Mouse (Mus musculus) layer of hippocampus, postnatal 10 days (tissue): ENCODE results near the gene Ctf1. TPM values are rescaled to one million over a fixed set of nuclear protein-coding genes. Genes with fewer than 3 reads are reported as not detected.

Source experiments
- DNase-seq, 2 experiments: peaks; one replicate each; pipeline ENCODE4 v3.0.0; 2021; ENCODE audit warnings: low spot score in 2 of 2
- long read RNA-seq: library from polyadenylated mRNA; stranded (forward); transcript quantifications from one replicate; pipeline ENCODE4 v2.0.0, GENCODE M21; 2023
- total RNA-seq, 2 experiments: library from RNA; stranded (reverse); gene quantifications; 2 replicates each; pipeline ENCODE4 v1.2.3; 2021

Ctf1 gene
- total RNA-seq = 1 to 10 TPM; 4.3 to 5.3 TPM
- long read RNA-seq, partial matches to known transcripts = 1 of 4 reads
- long read RNA-seq, other reads (novel, unspliced or antisense) = 1 of 4 reads

- DNase-seq = peak; percentile 70 to 77
Measured at GRCm38 (mm10) chr7:127712461-127713385, at the start of gene Ctf1. Gene Ctf1, plus strand, starts transcription at chr7:127712736.

DNA sequence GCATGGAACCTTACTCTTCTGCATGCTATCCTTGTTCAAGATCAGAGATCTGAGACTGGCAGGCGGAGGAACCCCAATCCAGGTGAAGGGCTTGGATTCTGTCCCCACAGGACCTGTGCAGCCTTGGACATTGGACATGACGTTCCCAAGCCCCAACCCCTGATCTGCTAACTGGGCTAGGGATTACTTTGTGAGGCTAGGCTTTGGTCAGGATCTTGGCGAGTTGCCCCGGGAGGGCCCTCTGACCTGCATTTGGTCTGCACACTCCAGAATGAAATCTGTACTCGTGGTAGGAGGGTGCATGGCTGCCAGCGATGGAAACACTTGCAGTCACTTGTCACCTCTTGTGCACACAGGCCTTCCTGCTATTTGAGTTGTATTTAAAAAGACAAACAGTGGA, 49.6 kb upstream of the Ctf1 start:
- DNase-seq = no peak

DNA sequence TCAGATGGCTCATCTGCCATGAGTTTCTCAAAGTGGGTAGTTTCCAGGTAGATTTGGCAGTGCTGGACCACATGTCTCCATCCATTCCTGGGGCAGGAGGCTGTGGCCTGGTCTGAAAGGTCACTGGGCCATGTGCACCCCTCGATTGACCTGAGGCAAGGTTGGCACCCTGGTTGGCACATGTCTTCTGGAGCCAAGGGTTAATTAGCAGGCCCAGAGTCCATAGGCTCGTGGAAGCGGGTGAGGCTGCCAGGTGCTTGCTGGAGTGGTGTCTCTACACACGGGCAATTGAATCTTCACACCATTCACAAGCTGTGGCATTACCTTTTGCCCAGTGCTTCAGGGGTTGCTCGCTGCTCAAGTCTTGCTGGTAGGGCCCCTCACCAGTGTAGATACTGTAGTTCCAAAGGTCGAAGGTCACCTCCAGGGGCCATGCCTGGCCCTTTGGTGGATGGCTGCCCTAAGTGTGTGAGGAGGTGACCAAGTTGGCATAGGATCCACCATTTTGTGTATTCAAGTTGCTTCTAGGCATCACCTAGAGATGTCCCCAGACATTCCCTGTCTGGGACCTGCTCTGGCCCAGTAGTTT, 46.4 kb upstream of the Ctf1 start:
- no peak for DNase-seq

GRCm38 (mm10) chr7:127666679-127667078, 45.9 kb upstream of the Ctf1 start:
- no peak for DNase-seq

- no peak for DNase-seq
Measured at GRCm38 (mm10) chr7:127667171-127667570, 45.4 kb upstream of the Ctf1 start.

GRCm38 (mm10) chr7:127671880-127672774, 40.4 kb upstream of the Ctf1 start:
- DNase-seq = no peak

- DNase-seq = no peak
Measured at GRCm38 (mm10) chr7:127672776-127673175, 39.8 kb upstream of the Ctf1 start.

- DNase-seq = peak; percentile 88 to 91
Measured at GRCm38 (mm10) chr7:127674977-127675376, 37.6 kb upstream of the Ctf1 start.

DNA sequence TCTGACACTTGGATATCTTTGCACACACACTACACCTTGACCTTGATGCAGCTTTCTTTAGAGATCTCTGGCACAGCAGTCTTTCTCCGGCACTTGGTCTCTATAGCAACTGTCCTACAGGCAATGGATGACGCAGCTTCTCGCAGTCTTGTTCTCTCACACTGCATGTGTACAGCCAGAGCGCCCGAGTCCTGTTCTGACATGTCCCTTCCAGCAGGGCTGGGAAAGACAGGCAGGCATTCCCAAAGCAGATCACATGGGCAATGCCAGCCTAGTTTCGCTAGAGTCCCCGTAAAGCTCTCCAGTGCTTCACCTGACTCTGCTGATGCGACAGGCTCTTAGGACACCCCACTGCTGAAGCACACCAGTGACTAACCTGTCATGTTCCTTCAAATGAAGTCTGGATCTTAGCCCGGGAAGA, 37.1 kb upstream of the Ctf1 start:
- DNase-seq = peak in 1 of 2 experiments; percentile 32

GRCm38 (mm10) chr7:127677077-127677476, 35.5 kb upstream of the Ctf1 start:
- peak; percentile 50 to 56 for DNase-seq

GRCm38 (mm10) chr7:127677609-127678008, 34.9 kb upstream of the Ctf1 start:
- no peak for DNase-seq

DNA sequence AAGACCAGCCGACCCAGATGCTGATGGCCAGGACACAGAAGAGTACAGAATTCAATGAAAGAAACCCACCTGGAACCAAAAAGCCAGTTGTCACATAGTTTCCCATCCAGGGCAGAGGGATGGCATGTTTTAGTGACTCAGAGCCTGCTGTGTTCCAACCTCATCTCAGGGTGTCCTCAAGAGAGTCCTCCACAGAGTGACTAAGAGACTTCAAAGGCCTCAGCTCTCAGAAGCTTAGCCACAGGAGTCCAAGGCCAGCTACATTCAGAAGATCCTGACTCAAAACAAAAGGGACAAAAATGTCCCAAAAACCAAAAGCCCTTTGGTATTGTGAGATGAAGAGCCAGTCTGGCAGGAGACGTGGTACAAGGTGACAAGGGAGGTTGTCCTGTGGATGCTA, 33.7 kb upstream of the Ctf1 start:
- no peak for DNase-seq

DNA sequence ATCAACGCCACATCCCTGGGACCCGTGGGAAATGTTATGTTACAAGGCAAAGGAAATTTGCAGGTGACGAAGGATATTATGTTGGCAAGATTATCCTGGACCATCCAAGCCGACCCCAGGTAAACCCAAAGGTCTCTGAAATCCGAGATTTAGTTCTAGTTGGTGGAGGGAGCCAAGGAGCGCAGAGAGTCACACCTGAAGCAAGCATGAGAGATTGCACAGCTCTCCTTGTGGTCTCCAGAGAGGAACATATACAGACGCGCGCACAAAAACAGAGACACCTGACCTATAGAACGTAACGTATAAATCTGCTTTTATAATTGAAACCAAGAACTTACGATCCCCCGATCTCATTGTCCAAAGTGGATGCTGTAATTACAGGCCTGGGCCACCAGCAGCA, 32.0 kb upstream of the Ctf1 start:
- DNase-seq = no peak

GRCm38 (mm10) chr7:127681888-127682553, 30.5 kb upstream of the Ctf1 start:
- no peak for DNase-seq

- DNase-seq = no peak
Measured at GRCm38 (mm10) chr7:127685304-127686018, 27.1 kb upstream of the Ctf1 start.

- DNase-seq = no peak
Measured at GRCm38 (mm10) chr7:127686740-127687449, 25.6 kb upstream of the Ctf1 start.

DNA sequence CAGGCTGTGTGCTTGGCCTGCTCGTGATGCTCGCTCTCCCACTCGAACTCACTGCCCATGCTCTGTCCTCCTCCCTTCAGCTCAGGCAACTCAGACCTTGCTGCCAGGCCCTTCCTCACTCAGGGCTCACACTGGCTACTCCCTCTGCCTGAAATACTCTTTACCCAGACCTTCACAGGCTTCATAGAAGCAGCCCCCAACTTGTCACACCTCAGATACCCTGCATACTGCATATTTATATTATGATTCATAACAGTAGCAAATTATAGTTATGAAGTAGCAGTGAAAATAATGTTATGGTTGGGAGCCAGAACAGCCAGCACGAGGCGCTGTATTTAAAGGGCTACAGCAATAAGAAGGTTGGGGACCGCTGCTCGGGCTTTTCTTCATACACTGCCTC, 23.6 kb upstream of the Ctf1 start:
- DNase-seq = no peak

DNA sequence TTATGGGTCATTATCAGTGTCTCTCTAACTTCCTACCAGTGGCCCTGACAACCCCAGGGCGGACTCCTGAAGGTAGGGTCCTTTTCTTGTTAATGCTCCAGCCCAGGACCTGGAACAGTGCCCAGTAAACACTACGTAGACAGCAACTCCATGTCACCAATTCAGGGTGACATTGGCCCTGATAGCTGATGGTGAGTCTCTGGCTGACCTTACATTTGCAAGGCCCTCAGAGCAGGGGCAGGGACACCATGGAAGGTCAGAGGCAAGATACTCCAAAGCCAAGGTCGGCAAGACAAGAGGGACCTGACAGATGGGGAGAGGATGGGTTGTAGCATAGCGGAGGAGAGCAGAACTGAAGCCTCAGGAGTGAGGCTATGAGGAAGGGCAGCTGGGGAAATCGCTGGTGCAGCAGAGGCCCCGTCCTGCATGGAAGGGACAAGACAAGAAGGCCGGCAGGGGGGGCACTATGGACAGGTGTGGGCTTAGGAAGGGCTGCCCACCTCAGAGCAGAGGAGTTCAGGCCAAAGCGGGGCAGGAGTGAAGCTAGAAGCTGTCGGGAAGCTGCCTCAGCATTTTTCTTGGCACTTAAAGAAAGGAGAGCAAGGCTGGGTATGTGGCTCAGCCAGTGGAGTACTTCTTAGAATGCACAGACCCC, 22.8 kb upstream of the Ctf1 start:
- no peak for DNase-seq
